Mouse (Mus musculus) midbrain, embryonic 10.5 days (tissue): ENCODE data around the gene H2-T22. TPM values are rescaled to one million over a fixed set of nuclear protein-coding genes. Genes with fewer than 3 reads are reported as not detected.

Experiments
- DNase-seq: peaks from one replicate; pipeline ENCODE4 v3.0.0-alpha.2; 2017; ENCODE audit warnings: low spot score
- H3K27ac ChIP-seq: fragments of 300-500 bp; sonication (generic); replicated peaks from 2 replicates; pipeline ENCODE4 v1.5.1; 2016; ENCODE audit warnings: mild to moderate bottlenecking
- H3K27me3 ChIP-seq: fragments of 300-500 bp; sonication (generic); 2 replicates; pipeline ENCODE4 v1.6.1; 2016; ENCODE audit warnings: low read depth, mild to moderate bottlenecking; ENCODE audit not compliant: poor library complexity, severe bottlenecking
- H3K36me3 ChIP-seq: fragments of 300-500 bp; sonication (generic); 2 replicates; pipeline ENCODE4 v1.6.1; 2016; ENCODE audit warnings: mild to moderate bottlenecking, moderate library complexity
- H3K4me1 ChIP-seq: fragments of 300-500 bp; sonication (generic); 2 replicates; pipeline ENCODE4 v1.6.1; 2016
- H3K4me3 ChIP-seq: fragments of 300-500 bp; sonication (generic); 2 replicates; pipeline ENCODE4 v1.5.1; 2016; ENCODE audit warnings: mild to moderate bottlenecking, moderate library complexity
- H3K9me3 ChIP-seq: fragments of 300-500 bp; sonication (generic); replicated peaks from 2 replicates; pipeline ENCODE4 v1.6.1; 2016; ENCODE audit warnings: mild to moderate bottlenecking
- WGBS: fragments of 180-500 bp; shearing (Covaris S2); methylation state at CpG from one replicate; pipeline ENCODE4 v1.1.7; 2016; 5-methylcytosine and 5-hydroxymethylcytosine counted together
- polyA plus RNA-seq: library from polyadenylated mRNA; unstranded; fragments of >200 nt; fragmentation: Nextera tagmentation; extraction: Ambion mirVana; gene quantifications from 2 replicates; pipeline ENCODE4 v1.2.1, GENCODE M21; 2016

H2-T22 gene
- polyA plus RNA-seq, 1 experiment from 2014 or later: 7.0 TPM

- peaks cover 7% of the 10 kb centered on the region for H3K9me3 ChIP-seq
- no peak overlapping the region for H3K27ac ChIP-seq
- peaks cover 20% of the 10 kb centered on the region for H3K36me3 ChIP-seq
- H3K4me1 ChIP-seq: peaks cover 10% of the 10 kb centered on the region
- H3K27me3 ChIP-seq: no peaks in the 10 kb centered on the region
- 98% methylated on average over 12 of the region's 12 CpGs for WGBS
- DNase-seq: no peak
- H3K4me3 ChIP-seq: no peak overlapping the region
Measured at GRCm38 (mm10) chr17:36001121-36001897, 41.2 kb downstream of the H2-T22 start.

GRCm38 (mm10) chr17:36000349-36000748 is 42.2 kb downstream of the H2-T22 start:
- H3K27me3 ChIP-seq: no peaks in the 10 kb centered on the region
- peaks cover 10% of the 10 kb centered on the region; the same call in 1 of the 2 replicates for H3K36me3 ChIP-seq
- H3K4me3 ChIP-seq: no peak overlapping the region
- no peaks in the 10 kb centered on the region for H3K9me3 ChIP-seq
- no peak for DNase-seq
- 90% methylated on average over 4 of the region's 4 CpGs for WGBS
- no peak overlapping the region for H3K27ac ChIP-seq
- peaks cover 17% of the 10 kb centered on the region for H3K4me1 ChIP-seq

GRCm38 (mm10) chr17:35999356-35999755 is 43.2 kb downstream of the H2-T22 start:
- Histone ChIP-seq H3K27ac (no peak overlapping the region), H3K4me3 (no peak overlapping the region), H3K4me1 (peaks cover 23% of the 10 kb centered on the region), H3K9me3 (no peaks in the 10 kb centered on the region), H3K27me3 (no peaks in the 10 kb centered on the region), H3K36me3 (peaks cover 4% of the 10 kb centered on the region; the same call in 1 of the 2 replicates)
- no peak for DNase-seq
- WGBS: 92% methylated on average over 7 of the region's 7 CpGs

- no peak for DNase-seq
- Histone ChIP-seq H3K36me3 (peaks cover 4% of the 10 kb centered on the region; the same call in 1 of the 2 replicates), H3K9me3 (no peaks in the 10 kb centered on the region), H3K4me3 (no peak overlapping the region), H3K27ac (no peak overlapping the region), H3K27me3 (no peaks in the 10 kb centered on the region), H3K4me1 (peaks cover 23% of the 10 kb centered on the region)
- 91% methylated on average over 6 of the region's 6 CpGs for WGBS
Measured at GRCm38 (mm10) chr17:35998545-35999305, 43.8 kb downstream of the H2-T22 start.

- Histone ChIP-seq H3K27me3 (no peaks in the 10 kb centered on the region), H3K4me1 (peaks cover 23% of the 10 kb centered on the region), H3K36me3 (no peaks in the 10 kb centered on the region; the same call in 1 of the 2 replicates), H3K27ac (no peak overlapping the region), H3K9me3 (no peaks in the 10 kb centered on the region), H3K4me3 (no peak overlapping the region)
- WGBS: 62% methylated on average over 12 of the region's 12 CpGs
- DNase-seq: no peak
Measured at GRCm38 (mm10) chr17:35997713-35998510, 44.6 kb downstream of the H2-T22 start.

GRCm38 (mm10) chr17:35996949-35997348 is 45.6 kb downstream of the H2-T22 start:
- no peak overlapping the region for H3K27ac ChIP-seq
- H3K9me3 ChIP-seq: no peaks in the 10 kb centered on the region
- no peak overlapping the region for H3K4me3 ChIP-seq
- WGBS: 6% methylated on average over 11 of the region's 11 CpGs
- H3K36me3 ChIP-seq: no peaks in the 10 kb centered on the region
- no peaks in the 10 kb centered on the region for H3K27me3 ChIP-seq
- DNase-seq: peak; percentile 93
- peaks cover 23% of the 10 kb centered on the region for H3K4me1 ChIP-seq

GRCm38 (mm10) chr17:35994879-35995240 is 47.7 kb downstream of the H2-T22 start:
- H3K36me3 ChIP-seq: peaks cover 2% of the 10 kb centered on the region; the same call in 1 of the 2 replicates
- DNase-seq: no peak
- H3K4me3 ChIP-seq: peak overlapping the region; percentile 67
- peaks cover 23% of the 10 kb centered on the region for H3K4me1 ChIP-seq
- WGBS: 6% methylated on average over 14 of the region's 14 CpGs
- no peaks in the 10 kb centered on the region for H3K9me3 ChIP-seq
- H3K27me3 ChIP-seq: no peaks in the 10 kb centered on the region
- peak overlapping the region; percentile 75 for H3K27ac ChIP-seq

GRCm38 (mm10) chr17:35994175-35994878 is 48.2 kb downstream of the H2-T22 start:
- DNase-seq: peak; percentile 76
- Histone ChIP-seq H3K27ac (peak overlapping the region; percentile 75), H3K4me1 (peaks cover 23% of the 10 kb centered on the region), H3K36me3 (peaks cover 7% of the 10 kb centered on the region), H3K27me3 (no peaks in the 10 kb centered on the region), H3K4me3 (peak overlapping the region; percentile 67), H3K9me3 (no peaks in the 10 kb centered on the region)
- 4% methylated on average over 31 of the region's 31 CpGs for WGBS

- Histone ChIP-seq H3K36me3 (peaks cover 14% of the 10 kb centered on the region), H3K27ac (no peak overlapping the region), H3K27me3 (no peaks in the 10 kb centered on the region), H3K4me3 (peak overlapping the region; percentile 36), H3K9me3 (no peaks in the 10 kb centered on the region), H3K4me1 (peaks cover 23% of the 10 kb centered on the region)
- DNase-seq: peak; percentile 84
- WGBS: 9% methylated on average over 17 of the region's 17 CpGs
Measured at GRCm38 (mm10) chr17:35993675-35994074, 48.9 kb downstream of the H2-T22 start.

GRCm38 (mm10) chr17:35991781-35992180 is 50.8 kb downstream of the H2-T22 start:
- H3K27me3 ChIP-seq: no peaks in the 10 kb centered on the region
- H3K36me3 ChIP-seq: peaks cover 33% of the 10 kb centered on the region

More at GRCm38 (mm10) chr17:35991781-35992180, 50.8 kb downstream of the H2-T22 start:
- Histone ChIP-seq H3K27ac (no peak overlapping the region), H3K9me3 (no peaks in the 10 kb centered on the region), H3K4me1 (peaks cover 15% of the 10 kb centered on the region), H3K4me3 (no peak overlapping the region)
- WGBS: 62% methylated on average over 10 of the region's 10 CpGs
- DNase-seq: no peak
